Mouse (Mus musculus) bone marrow, adult 2 months (tissue): Measurements from ENCODE around the gene Vps50.

ENCODE experiments used
- CTCF ChIP-seq: fragments of 200-500 bp; IDR thresholded peaks from 2 replicates; pipeline ENCODE4 v1.5.1; 2011; ENCODE audit warnings: low read length, control low read depth; ENCODE audit not compliant: control insufficient read depth, insufficient read depth
- POLR2A ChIP-seq: fragments of 200-500 bp; IDR thresholded peaks from 2 replicates; pipeline ENCODE4 v1.6.1; 2011; ENCODE audit warnings: low read depth, mild to moderate bottlenecking, control low read depth, low read length, borderline replicate concordance; ENCODE audit not compliant: control insufficient read depth

DNA sequence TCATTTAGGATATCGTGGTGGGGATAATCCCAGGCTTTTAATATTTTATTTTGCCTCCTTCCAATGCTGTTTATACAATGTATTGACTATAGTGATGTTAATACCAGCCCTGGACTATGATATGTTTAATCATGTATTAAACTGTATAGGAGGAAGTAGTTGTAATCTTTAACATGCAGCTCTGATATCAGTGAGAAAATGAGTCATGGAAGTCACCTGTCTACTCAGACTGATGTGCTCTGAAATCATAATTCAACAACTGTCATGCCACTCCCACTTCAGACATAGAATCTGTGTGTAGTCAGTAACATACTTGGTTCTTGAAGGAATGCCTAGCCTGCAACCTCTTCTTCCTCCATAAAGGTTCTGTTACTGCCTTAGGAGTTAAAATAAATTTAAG is 29.6 kb upstream of the Vps50 start:
- TF ChIP-seq CTCF (no peak), POLR2A (no peak)
